Mouse (Mus musculus): Measurements from ENCODE around the gene Etv4. TPM values are rescaled to one million over a fixed set of nuclear protein-coding genes. Genes with fewer than 3 reads are reported as not detected.

Gene Etv4
- polyA plus RNA-seq, 1 experiment from 2014 or later, result 9.8 TPM

DNA sequence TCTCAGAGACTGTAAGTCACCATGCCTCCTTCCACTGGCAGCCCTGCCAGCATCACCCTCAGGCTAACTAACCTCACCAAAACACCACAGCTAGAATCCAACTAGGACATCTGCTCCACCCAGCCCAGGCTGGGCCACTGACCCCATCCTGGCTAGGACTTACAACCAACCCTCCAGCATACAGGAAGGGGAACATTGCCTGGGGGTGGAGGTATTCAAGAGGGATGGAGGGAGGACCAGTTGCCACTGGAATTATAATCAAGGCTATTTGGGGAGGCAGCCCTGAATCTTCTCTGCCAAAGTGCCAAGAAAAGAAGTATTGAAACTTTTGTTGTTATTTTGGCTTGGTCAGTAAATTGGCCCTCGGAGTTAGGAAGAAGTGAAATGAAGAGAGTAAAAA lies 2.0 kb downstream of the Etv4 start:
- peaks cover 55% of the 10 kb centered on the region for H3K27me3 ChIP-seq (ENCODE audit: control insufficient read depth, insufficient read depth, low read depth, low read length)
- peak overlapping the region; percentile 98; the same call in 1 of the 2 replicates for H3K4me2 ChIP-seq (ENCODE audit: low read length)

DNA sequence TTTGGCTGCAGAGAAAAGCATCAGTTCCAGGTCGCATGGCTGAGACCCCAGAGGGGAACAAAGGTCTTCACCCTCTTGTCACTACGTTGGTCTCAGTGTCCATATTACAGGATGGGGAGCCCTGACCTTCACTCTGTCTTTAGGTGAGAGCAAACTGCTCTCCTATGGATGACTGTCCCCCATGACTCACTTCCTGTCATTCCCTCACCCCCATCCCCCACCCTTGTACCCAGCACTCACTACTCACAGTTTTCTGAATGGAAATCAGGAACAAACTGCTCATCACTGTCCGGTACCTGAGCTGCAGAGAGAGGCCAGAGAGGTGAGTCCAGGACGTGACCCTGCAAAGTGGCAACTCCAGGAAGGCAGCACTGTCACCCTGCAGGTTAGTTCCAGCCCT lies 8.3 kb downstream of the Etv4 start:
- Histone ChIP-seq H3K4me2 (ENCODE audit: low read length) (no peak overlapping the region), H3K27me3 (ENCODE audit: control insufficient read depth, insufficient read depth, low read depth, low read length) (peaks cover 22% of the 10 kb centered on the region), H3K4me1 (ENCODE audit: control insufficient read depth, insufficient read depth, low read length) (peaks cover 10% of the 10 kb centered on the region), H3K27ac (ENCODE audit: low read length) (no peak overlapping the region), H3K36me3 (ENCODE audit: control insufficient read depth, insufficient read depth, low read length) (no peaks in the 10 kb centered on the region), H3K4me3 (ENCODE audit: low read depth, low read length) (no peak overlapping the region), H3K9ac (ENCODE audit: low read depth, low read length) (no peak overlapping the region), H3K9me3 (replicated peaks; ENCODE audit: control insufficient read depth, low read length, poor library complexity, severe bottlenecking) (no peaks in the 10 kb centered on the region)
- no peak for ATAC-seq
- WGBS, result 77% methylated on average over 4 of the region's 4 CpGs

More for the DNA sequence above, 2.0 kb downstream of the Etv4 start:
- H3K9me3 ChIP-seq (replicated peaks; ENCODE audit: control insufficient read depth, low read length, poor library complexity, severe bottlenecking), result no peaks in the 10 kb centered on the region
- no peak overlapping the region for H3K27ac ChIP-seq (ENCODE audit: low read length)
- peaks cover 15% of the 10 kb centered on the region for H3K4me1 ChIP-seq (ENCODE audit: control insufficient read depth, insufficient read depth, low read length)
- H3K4me3 ChIP-seq (ENCODE audit: low read depth, low read length), result no peak overlapping the region
- 50% methylated on average over 1 of the region's 1 CpGs for WGBS
- no peak overlapping the region for H3K9ac ChIP-seq (ENCODE audit: low read depth, low read length)
- no peak for ATAC-seq
- H3K36me3 ChIP-seq (ENCODE audit: control insufficient read depth, insufficient read depth, low read length), result no peaks in the 10 kb centered on the region

DNA sequence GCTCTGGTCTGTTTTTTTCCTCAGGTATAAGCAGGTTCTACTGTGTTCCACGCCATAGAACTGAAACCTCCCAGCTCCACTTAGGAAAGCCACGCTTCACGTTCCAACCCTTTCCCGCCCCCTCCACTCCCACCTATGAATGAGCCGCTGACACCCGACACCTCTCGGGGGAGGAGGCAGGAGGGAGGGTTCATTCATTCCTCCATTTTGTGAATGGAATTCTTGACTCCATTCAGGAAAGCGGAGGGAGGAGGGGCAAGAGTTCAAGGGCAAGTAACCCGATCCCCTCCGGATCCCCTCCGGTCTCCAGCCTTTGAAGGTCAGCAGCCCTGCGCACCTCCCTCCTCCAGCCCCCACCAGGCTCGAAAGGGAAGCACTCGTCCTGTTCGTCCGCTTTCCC lies 12.7 kb downstream of the Etv4 start:
- Histone ChIP-seq H3K27me3 (ENCODE audit: control insufficient read depth, insufficient read depth, low read depth, low read length) (peaks cover 12% of the 10 kb centered on the region), H3K4me3 (ENCODE audit: low read depth, low read length) (peak overlapping the region; percentile 25), H3K4me1 (ENCODE audit: control insufficient read depth, insufficient read depth, low read length) (peaks cover 10% of the 10 kb centered on the region), H3K9ac (ENCODE audit: low read depth, low read length) (peak overlapping the region; percentile 37; the same call in 1 of the 2 replicates), H3K4me2 (ENCODE audit: low read length) (peak overlapping the region; percentile 56), H3K9me3 (replicated peaks; ENCODE audit: control insufficient read depth, low read length, poor library complexity, severe bottlenecking) (no peaks in the 10 kb centered on the region), H3K27ac (ENCODE audit: low read length) (no peak overlapping the region), H3K36me3 (ENCODE audit: control insufficient read depth, insufficient read depth, low read length) (peaks cover 15% of the 10 kb centered on the region; the same call in 1 of the 2 replicates)
- 0% methylated on average over 16 of the region's 16 CpGs for WGBS
- ATAC-seq, result peak; percentile 70; the same call in 1 of the 2 replicates

DNA sequence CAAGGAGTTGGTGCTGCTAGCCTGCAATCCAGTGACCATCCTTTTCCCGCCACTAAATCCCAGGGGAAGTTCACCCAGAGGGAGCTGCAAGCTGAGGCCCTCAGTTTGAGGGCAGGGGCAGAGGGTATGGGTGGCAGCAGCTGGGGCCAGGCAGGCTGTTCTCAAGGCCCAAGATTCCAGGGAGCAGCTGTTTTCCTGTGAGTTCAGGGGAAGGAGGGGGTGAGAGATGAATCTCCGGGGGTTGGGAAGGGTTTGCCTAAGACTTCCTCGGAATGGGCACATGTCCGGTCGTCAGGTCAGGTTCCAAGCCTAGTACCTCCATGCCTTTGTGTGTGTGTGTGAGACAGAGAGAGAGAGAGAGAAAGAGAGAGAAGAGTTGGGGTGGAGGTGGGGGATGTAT lies 13.1 kb downstream of the Etv4 start:
- H3K9ac ChIP-seq (ENCODE audit: low read depth, low read length), result peak overlapping the region; percentile 37; the same call in 1 of the 2 replicates
- H3K27me3 ChIP-seq (ENCODE audit: control insufficient read depth, insufficient read depth, low read depth, low read length), result peaks cover 12% of the 10 kb centered on the region
- 8% methylated on average over 5 of the region's 5 CpGs for WGBS
- ATAC-seq, result no peak
- peak overlapping the region; percentile 56 for H3K4me2 ChIP-seq (ENCODE audit: low read length)
- peaks cover 10% of the 10 kb centered on the region for H3K4me1 ChIP-seq (ENCODE audit: control insufficient read depth, insufficient read depth, low read length)
- H3K9me3 ChIP-seq (replicated peaks; ENCODE audit: control insufficient read depth, low read length, poor library complexity, severe bottlenecking), result no peaks in the 10 kb centered on the region
- H3K27ac ChIP-seq (ENCODE audit: low read length), result no peak overlapping the region
- peaks cover 17% of the 10 kb centered on the region for H3K36me3 ChIP-seq (ENCODE audit: control insufficient read depth, insufficient read depth, low read length)
- H3K4me3 ChIP-seq (ENCODE audit: low read depth, low read length), result no peak overlapping the region

DNA sequence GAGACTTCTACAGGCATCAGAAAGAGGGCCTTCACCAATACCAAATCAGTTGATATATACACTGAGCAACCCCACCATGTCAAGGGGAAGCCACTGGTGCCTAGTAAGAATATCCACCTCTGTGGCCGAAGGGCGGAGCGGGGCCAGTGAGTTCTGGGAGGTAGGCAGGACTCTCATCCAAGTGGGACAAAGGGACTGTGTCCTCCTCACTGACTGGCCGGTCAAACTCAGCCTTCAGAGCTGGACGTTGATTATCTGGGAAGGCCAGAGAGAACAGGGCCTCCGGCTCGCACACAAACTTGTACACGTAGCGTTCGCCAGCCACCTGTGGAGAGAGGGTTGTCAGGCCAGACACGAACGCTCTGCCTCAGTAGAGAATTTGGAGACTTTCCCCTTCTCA lies 14.9 kb downstream of the Etv4 start:
- H3K4me2 ChIP-seq (ENCODE audit: low read length), result no peak overlapping the region
- no peaks in the 10 kb centered on the region for H3K9me3 ChIP-seq (replicated peaks; ENCODE audit: control insufficient read depth, low read length, poor library complexity, severe bottlenecking)
- peaks cover 10% of the 10 kb centered on the region for H3K4me1 ChIP-seq (ENCODE audit: control insufficient read depth, insufficient read depth, low read length)
- no peak overlapping the region for H3K4me3 ChIP-seq (ENCODE audit: low read depth, low read length)
- no peak overlapping the region for H3K9ac ChIP-seq (ENCODE audit: low read depth, low read length)
- peaks cover 12% of the 10 kb centered on the region for H3K27me3 ChIP-seq (ENCODE audit: control insufficient read depth, insufficient read depth, low read depth, low read length)
- WGBS, result 86% methylated on average over 12 of the region's 12 CpGs
- no peak for ATAC-seq
- H3K27ac ChIP-seq (ENCODE audit: low read length), result no peak overlapping the region
- peaks cover 30% of the 10 kb centered on the region for H3K36me3 ChIP-seq (ENCODE audit: control insufficient read depth, insufficient read depth, low read length)

DNA sequence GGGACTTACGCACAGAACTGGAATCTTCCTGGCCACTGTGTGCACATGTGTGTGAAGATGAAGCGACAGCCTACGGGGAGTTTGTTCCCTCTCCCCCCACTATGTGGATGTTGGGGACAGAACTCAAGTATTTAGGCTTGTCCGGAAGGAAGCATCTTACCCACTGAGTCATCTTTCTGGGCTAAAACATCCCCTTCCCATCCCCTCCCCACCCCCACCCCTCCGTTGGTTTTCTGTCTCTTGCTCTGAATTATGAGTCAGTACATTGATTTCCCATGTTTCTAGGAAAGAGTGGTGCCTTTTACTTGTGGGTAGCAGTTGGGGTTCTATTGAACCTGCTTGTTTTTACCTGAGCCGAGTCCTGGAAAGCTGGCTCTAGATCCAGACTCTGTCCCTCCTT lies 16.4 kb downstream of the Etv4 start:
- H3K9ac ChIP-seq (ENCODE audit: low read depth, low read length), result no peak overlapping the region
- H3K9me3 ChIP-seq (replicated peaks; ENCODE audit: control insufficient read depth, low read length, poor library complexity, severe bottlenecking), result no peaks in the 10 kb centered on the region
- H3K36me3 ChIP-seq (ENCODE audit: control insufficient read depth, insufficient read depth, low read length), result peaks cover 40% of the 10 kb centered on the region
- no peak overlapping the region for H3K27ac ChIP-seq (ENCODE audit: low read length)
- no peak overlapping the region for H3K4me3 ChIP-seq (ENCODE audit: low read depth, low read length)
- no peak for ATAC-seq
- 92% methylated on average over 6 of the region's 6 CpGs for WGBS
- H3K4me1 ChIP-seq (ENCODE audit: control insufficient read depth, insufficient read depth, low read length), result peaks cover 10% of the 10 kb centered on the region
- H3K27me3 ChIP-seq (ENCODE audit: control insufficient read depth, insufficient read depth, low read depth, low read length), result peaks cover 4% of the 10 kb centered on the region
- no peak overlapping the region for H3K4me2 ChIP-seq (ENCODE audit: low read length)

DNA sequence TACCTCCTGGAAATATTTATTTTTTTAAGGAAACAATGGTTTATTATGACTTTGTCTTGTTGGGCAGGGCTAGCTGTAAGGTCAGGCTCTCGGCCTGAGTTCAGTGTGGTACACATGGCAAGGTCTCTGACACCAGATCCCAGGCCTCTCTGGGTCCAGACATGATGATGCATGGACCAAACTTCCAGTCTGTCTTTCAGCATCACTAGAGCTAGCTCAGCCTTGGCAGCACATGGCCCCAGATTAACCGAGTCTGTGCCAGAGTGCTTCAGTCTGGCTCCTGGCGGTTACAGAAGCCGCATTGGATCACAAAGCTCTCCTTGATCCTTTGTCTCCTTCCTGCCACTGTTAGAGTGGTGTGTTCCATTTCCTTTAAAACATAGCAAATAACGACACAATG lies 17.8 kb downstream of the Etv4 start:
- Histone ChIP-seq H3K4me3 (ENCODE audit: low read depth, low read length) (no peak overlapping the region), H3K9me3 (replicated peaks; ENCODE audit: control insufficient read depth, low read length, poor library complexity, severe bottlenecking) (no peaks in the 10 kb centered on the region), H3K4me1 (ENCODE audit: control insufficient read depth, insufficient read depth, low read length) (peaks cover 2% of the 10 kb centered on the region), H3K27me3 (ENCODE audit: control insufficient read depth, insufficient read depth, low read depth, low read length) (no peaks in the 10 kb centered on the region), H3K9ac (ENCODE audit: low read depth, low read length) (no peak overlapping the region), H3K27ac (ENCODE audit: low read length) (no peak overlapping the region), H3K4me2 (ENCODE audit: low read length) (no peak overlapping the region), H3K36me3 (ENCODE audit: control insufficient read depth, insufficient read depth, low read length) (peaks cover 40% of the 10 kb centered on the region)
- ATAC-seq, result no peak
- WGBS, result 68% methylated on average over 5 of the region's 5 CpGs

DNA sequence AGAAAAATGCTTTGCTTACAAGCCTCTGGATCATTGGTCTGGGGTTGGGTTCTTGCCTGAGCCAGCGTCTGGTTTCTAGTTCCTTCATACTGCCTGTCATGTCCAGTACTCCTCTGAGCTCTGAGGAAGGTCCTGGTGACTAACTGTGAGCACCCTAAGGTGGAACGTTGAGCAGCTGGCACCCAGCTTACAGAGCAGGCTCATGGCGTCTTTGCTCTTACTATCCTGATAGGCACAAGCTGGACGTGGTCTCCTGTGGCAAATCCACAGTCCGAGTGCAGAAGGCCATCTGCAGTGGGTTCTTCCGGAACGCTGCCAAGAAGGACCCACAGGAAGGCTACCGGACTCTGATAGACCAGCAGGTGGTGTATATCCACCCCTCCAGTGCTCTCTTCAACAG lies 20.6 kb downstream of the Etv4 start:
- Histone ChIP-seq H3K4me3 (ENCODE audit: low read depth, low read length) (no peak overlapping the region), H3K4me1 (ENCODE audit: control insufficient read depth, insufficient read depth, low read length) (no peaks in the 10 kb centered on the region), H3K36me3 (ENCODE audit: control insufficient read depth, insufficient read depth, low read length) (peaks cover 42% of the 10 kb centered on the region), H3K27ac (ENCODE audit: low read length) (no peak overlapping the region), H3K9ac (ENCODE audit: low read depth, low read length) (no peak overlapping the region), H3K27me3 (ENCODE audit: control insufficient read depth, insufficient read depth, low read depth, low read length) (no peaks in the 10 kb centered on the region), H3K4me2 (ENCODE audit: low read length) (no peak overlapping the region), H3K9me3 (replicated peaks; ENCODE audit: control insufficient read depth, low read length, poor library complexity, severe bottlenecking) (no peaks in the 10 kb centered on the region)
- no peak for ATAC-seq
- 95% methylated on average over 8 of the region's 8 CpGs for WGBS

DNA sequence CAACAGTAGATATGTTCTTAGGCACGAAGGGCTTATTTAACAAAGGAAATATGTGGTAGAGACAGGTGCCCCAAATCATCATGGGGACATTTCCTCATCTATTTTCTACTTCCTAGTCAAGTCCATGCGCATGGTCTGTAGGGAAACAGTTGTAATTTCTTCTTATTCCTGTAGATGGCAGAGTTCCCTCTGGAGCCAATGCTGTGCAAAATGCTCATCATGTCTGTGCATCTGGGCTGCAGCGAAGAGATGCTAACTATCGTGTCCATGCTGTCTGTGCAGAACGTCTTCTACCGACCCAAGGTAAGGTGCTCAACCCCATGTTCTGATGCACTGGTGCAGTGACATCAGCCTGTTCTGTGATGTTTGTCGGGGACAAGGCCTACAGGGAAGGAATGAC lies 21.4 kb downstream of the Etv4 start:
- Histone ChIP-seq H3K4me2 (ENCODE audit: low read length) (no peak overlapping the region), H3K4me1 (ENCODE audit: control insufficient read depth, insufficient read depth, low read length) (no peaks in the 10 kb centered on the region), H3K27me3 (ENCODE audit: control insufficient read depth, insufficient read depth, low read depth, low read length) (no peaks in the 10 kb centered on the region), H3K4me3 (ENCODE audit: low read depth, low read length) (no peak overlapping the region), H3K36me3 (ENCODE audit: control insufficient read depth, insufficient read depth, low read length) (peaks cover 41% of the 10 kb centered on the region), H3K27ac (ENCODE audit: low read length) (no peak overlapping the region), H3K9me3 (replicated peaks; ENCODE audit: control insufficient read depth, low read length, poor library complexity, severe bottlenecking) (no peaks in the 10 kb centered on the region), H3K9ac (ENCODE audit: low read depth, low read length) (no peak overlapping the region)
- 61% methylated on average over 7 of the region's 7 CpGs for WGBS
- no peak for ATAC-seq
